Mouse (Mus musculus) brain, embryonic 14.5 days (tissue): ENCODE measurements around the gene Siae.

Source experiments
- CTCF ChIP-seq: fragments of 200-500 bp; IDR thresholded peaks from 2 replicates; pipeline ENCODE4 v1.5.1; 2012; ENCODE audit warnings: inconsistent platforms, mild to moderate bottlenecking, moderate library complexity, borderline replicate concordance; ENCODE audit not compliant: insufficient read depth, insufficient read length; ENCODE audit errors: extremely low read depth
- POLR2A ChIP-seq: fragments of 200-500 bp; IDR thresholded peaks from 2 replicates; pipeline ENCODE4 v1.6.1; 2012; ENCODE audit warnings: mild to moderate bottlenecking, inconsistent platforms, borderline replicate concordance; ENCODE audit not compliant: poor library complexity, insufficient read depth, insufficient read length, severe bottlenecking; ENCODE audit errors: extremely low read depth

DNA sequence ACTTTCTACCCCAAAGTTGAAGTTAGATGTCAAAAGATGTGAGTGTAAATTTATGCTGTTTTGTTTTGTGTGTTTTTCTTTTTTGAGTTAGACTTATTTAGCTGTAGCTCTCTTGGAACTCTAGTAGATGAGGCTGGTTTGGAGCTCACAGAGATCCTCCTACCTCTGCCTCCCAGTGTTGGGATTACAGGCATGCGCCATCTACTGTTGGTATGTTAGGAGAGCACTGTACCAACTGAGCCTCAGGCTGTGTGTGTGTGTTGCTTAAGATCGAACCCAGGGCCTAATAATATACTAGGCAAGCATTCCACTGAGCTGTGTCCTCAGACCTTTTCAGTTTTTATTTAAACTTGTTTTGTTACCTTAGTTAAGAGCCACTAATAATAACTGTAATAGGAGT is 43.4 kb upstream of the Siae start:
- TF ChIP-seq POLR2A (no peak), CTCF (peak; percentile 20; the same call in 1 of the 2 replicates)
